ENCODE assay signal across 12 mouse cellular contexts in genomic region chr19:53324866-53325265, GRCm38 (mm10). TPM values are rescaled to one million over a fixed set of nuclear protein-coding genes. Genes with fewer than 3 reads are reported as not detected.
A peak's percentile ranks its signal among the peaks of the same experiment; 100 is the strongest.
DNase-seq lines count a peak whose midpoint lies in the region; ATAC-seq lines count a peak whose summit lies in the region.
"Had no signal": no experiment of that assay in that cellular context is flagged by ENCODE, and none has a peak within 500 bp of the region (broad histone marks: within the 10 kb centered on the region; RNA-seq: fewer than 3 reads in every experiment).

No protein-coding gene starts in this region.

- ATAC-seq in liver, embryonic 11.5 days (replicated peaks; ENCODE audit: low FRiP score), result no peak
- no peak for ATAC-seq in embryonic facial prominence, embryonic 14.5 days (ENCODE audit: low read depth)
- ATAC-seq in liver, embryonic 16.5 days (ENCODE audit: low read depth), result no peak

- peak overlapping the region; percentile 74 for H3K4me2 ChIP-seq in liver, embryonic 11.5 days
- H3K4me2 ChIP-seq in embryonic facial prominence, embryonic 14.5 days (ENCODE audit: low read depth, low read length), result peak overlapping the region; percentile 63
- H3K4me2 ChIP-seq in liver, embryonic 16.5 days (ENCODE audit: low read depth, low read length), result peak overlapping the region; percentile 72

- H3K9me3 ChIP-seq in liver, embryonic 11.5 days (ENCODE audit: control insufficient read depth, low read length), result no peaks in the 10 kb centered on the region
- H3K9me3 ChIP-seq in embryonic facial prominence, embryonic 14.5 days (ENCODE audit: control insufficient read depth, low read length), result no peaks in the 10 kb centered on the region
- no peaks in the 10 kb centered on the region for H3K9me3 ChIP-seq in liver, embryonic 16.5 days (replicated peaks; ENCODE audit: control insufficient read depth, low read length)

- H3K4me3 ChIP-seq in liver, embryonic 11.5 days (ENCODE audit: low read depth, low read length), result peak overlapping the region; percentile 48
- H3K4me3 ChIP-seq in embryonic facial prominence, embryonic 14.5 days (ENCODE audit: low read depth, low read length), result no peak overlapping the region
- H3K4me3 ChIP-seq in liver, embryonic 16.5 days (ENCODE audit: low read depth, low read length), result peak overlapping the region; percentile 57

- H3K36me3 ChIP-seq in liver, embryonic 11.5 days (ENCODE audit: control insufficient read depth, insufficient read depth, low read length), result no peaks in the 10 kb centered on the region
- no peaks in the 10 kb centered on the region for H3K36me3 ChIP-seq in embryonic facial prominence, embryonic 14.5 days (ENCODE audit: control insufficient read depth, insufficient read depth, low read length)
- H3K36me3 ChIP-seq in liver, embryonic 16.5 days (ENCODE audit: control insufficient read depth, insufficient read depth), result no peaks in the 10 kb centered on the region

- intact Hi-C loops in heart, postnatal 36 days (cut with DNase I), result loop anchor here (5.0 kb wide), 1 partner anchor 138 kb away; no protein-coding TSS in a partner anchor

- H3K27me3 ChIP-seq in liver, embryonic 11.5 days (replicated peaks; ENCODE audit: control insufficient read depth, insufficient read depth, low read length), result no peaks in the 10 kb centered on the region
- H3K27me3 ChIP-seq in embryonic facial prominence, embryonic 14.5 days (replicated peaks; ENCODE audit: control insufficient read depth, insufficient read depth, low read length), result no peaks in the 10 kb centered on the region
- H3K27me3 ChIP-seq in liver, embryonic 16.5 days (ENCODE audit: control insufficient read depth, insufficient read depth, low read depth, low read length), result no peaks in the 10 kb centered on the region

- DNase-seq in heart, adult 11 months, result peak; percentile 89
- no peak for DNase-seq in heart, postnatal 36 days
- no peak for DNase-seq in liver, embryonic 11.5 days (ENCODE audit: low spot score)
- DNase-seq in liver, result no peak
- DNase-seq in embryonic facial prominence, embryonic 14.5 days (ENCODE audit: low spot score), result no peak
- no peak for DNase-seq in thymus, postnatal 36 days
- no peak for DNase-seq in natural killer cell, adult 2 months (ENCODE audit: low spot score in 2 of 2)

- peak overlapping the region; percentile 75; the same call in 1 of the 2 replicates for H3K9ac ChIP-seq in liver, embryonic 11.5 days (ENCODE audit: low read depth, low read length)
- H3K9ac ChIP-seq in embryonic facial prominence, embryonic 14.5 days (ENCODE audit: low read depth, low read length), result peak overlapping the region; percentile 61; the same call in 1 of the 2 replicates
- H3K9ac ChIP-seq in liver, embryonic 16.5 days (ENCODE audit: low read depth, low read length), result peak overlapping the region; percentile 73

- WGBS in liver, embryonic 11.5 days, result 72% methylated on average over 6 of the region's 6 CpGs
- WGBS in embryonic facial prominence, embryonic 14.5 days, result 46% methylated on average over 6 of the region's 6 CpGs
- 59% methylated on average over 6 of the region's 6 CpGs for WGBS in liver, embryonic 16.5 days (ENCODE audit: insufficient replicate concordance)

- peak overlapping the region; percentile 84; the same call in 1 of the 2 replicates for H3K27ac ChIP-seq in liver, embryonic 11.5 days (ENCODE audit: low read depth, low read length)
- 0 out of 2 replicates have a peak overlapping the region, but pooled peaks have one; percentile 28 for H3K27ac ChIP-seq in embryonic facial prominence, embryonic 14.5 days (replicated peaks; ENCODE audit: low read depth, low read length)
- peak overlapping the region; percentile 91 for H3K27ac ChIP-seq in liver, embryonic 16.5 days (ENCODE audit: low read length)

- H3K4me1 ChIP-seq in liver, embryonic 11.5 days (replicated peaks; ENCODE audit: control insufficient read depth, insufficient read depth, low read length), result peaks cover 29% of the 10 kb centered on the region
- H3K4me1 ChIP-seq in embryonic facial prominence, embryonic 14.5 days (ENCODE audit: control insufficient read depth, insufficient read depth, low read length), result peaks cover 15% of the 10 kb centered on the region
- H3K4me1 ChIP-seq in liver, embryonic 16.5 days (ENCODE audit: control insufficient read depth, low read depth, low read length), result peaks cover 64% of the 10 kb centered on the region

RNA-seq across cellular contexts. Expression of gene Mxi1, which starts 14.5 kb away (rescaled TPM):
- 10 to 100 TPM; 50.9 to 51.7 TPM for total RNA-seq in heart, postnatal 36 days (2021)
- 34.3 and 42.6 TPM in 2 replicates for polyA plus RNA-seq in liver, embryonic 11.5 days (2014; fragmentation: Nextera tagmentation; extraction: Ambion mirVana)
- 36.0 and 36.6 TPM in 2 replicates for polyA plus RNA-seq in embryonic facial prominence, embryonic 14.5 days (2014; fragmentation: Nextera tagmentation; extraction: Ambion mirVana)
- 14.1 and 16.7 TPM in 2 replicates for polyA plus RNA-seq in liver, embryonic 16.5 days (2015; fragmentation: Nextera tagmentation; extraction: Ambion mirVana)

RNA-seq across cellular contexts. Expression of gene Gm10197, which starts 46.7 kb away (rescaled TPM):
- not detected for total RNA-seq in heart, postnatal 36 days (2021)
- 3.3 TPM in 1 of 2 replicates, not detected in the other for polyA plus RNA-seq in liver, embryonic 11.5 days (2014; fragmentation: Nextera tagmentation; extraction: Ambion mirVana)
- polyA plus RNA-seq in embryonic facial prominence, embryonic 14.5 days (2014; fragmentation: Nextera tagmentation; extraction: Ambion mirVana), result 6.4 TPM in 1 of 2 replicates, not detected in the other
- not detected in 2 replicates for polyA plus RNA-seq in liver, embryonic 16.5 days (2015; fragmentation: Nextera tagmentation; extraction: Ambion mirVana)
- total RNA-seq: adrenal gland, adult 18-20 months; gastrocnemius, postnatal 36 days; left cerebral cortex, adult 18-20 months had no signal
- polyA plus RNA-seq: neural tube, embryonic 11.5 days had no signal

Comparison
In these comparisons a context has a peak if more than half of its experiments do, and no peak if none do; other contexts are left out.
1. H3K27ac ChIP-seq: peak in every context shown above with its lines; median percentile 91 in liver, embryonic 16.5 days; 84 in liver, embryonic 11.5 days; 28 in embryonic facial prominence, embryonic 14.5 days.